Mouse (Mus musculus): Measurements from ENCODE around the gene Krt1. TPM values are rescaled to one million over a fixed set of nuclear protein-coding genes. Genes with fewer than 3 reads are reported as not detected.

Krt1 gene
- polyA plus RNA-seq, 1 experiment from 2014 or later: 2.7 TPM

- Histone ChIP-seq H3K4me1 (no peaks in the 10 kb centered on the region), H3K9ac (no peak overlapping the region), H3K9me3 (no peaks in the 10 kb centered on the region), H3K4me3 (replicated peaks) (no peak overlapping the region), H3K36me3 (no peaks in the 10 kb centered on the region), H3K4me2 (no peak overlapping the region), H3K27ac (no peak overlapping the region), H3K27me3 (replicated peaks) (no peaks in the 10 kb centered on the region)
- ATAC-seq (ENCODE audit: insufficient read depth, low FRiP score, low read depth): no peak
- WGBS: 79% methylated on average over 11 of the region's 11 CpGs
These were observed 47.4 kb downstream of the Krt1 start for GRCm38 (mm10) chr15:101803052-101803822.

GRCm38 (mm10) chr15:101802296-101802835, 48.2 kb downstream of the Krt1 start, which contains the start of gene Krt73:
Gene Krt73, minus strand, starts transcription at chr15:101802346.
- H3K4me2 ChIP-seq: no peak within 1 kb of the TSS
- no peak for ATAC-seq (ENCODE audit: insufficient read depth, low FRiP score, low read depth)
- H3K4me3 ChIP-seq (replicated peaks): no peak within 1 kb of the TSS
- H3K4me1 ChIP-seq: no peaks in the 10 kb centered on the region
- H3K9me3 ChIP-seq: no peaks in the 10 kb centered on the region
- H3K27ac ChIP-seq: no peak within 1 kb of the TSS
- H3K36me3 ChIP-seq: no peaks in the 10 kb centered on the region
- H3K9ac ChIP-seq: no peak within 1 kb of the TSS
- peaks cover 3% of the 10 kb centered on the region; the same call in 1 of the 2 replicates for H3K27me3 ChIP-seq (replicated peaks)
- WGBS: 75% methylated on average over 6 of the region's 6 CpGs

Small RNAs within 50 kb of the gene (microRNA-seq; reads per million reads assigned to microRNA genes)
- not detected for gene Gm44356

Other genes with a start within 250 kb of the Krt1 start
- gene Gm5414, start 222.6 kb downstream of the Krt1 start, polyA plus RNA-seq (2015; fragmentation: Nextera tagmentation; extraction: Ambion mirVana): not detected in 2 replicates
- gene Gm5478, start 203.4 kb downstream of the Krt1 start, polyA plus RNA-seq (2015; fragmentation: Nextera tagmentation; extraction: Ambion mirVana): 0.08 TPM in 1 of 2 replicates, not detected in the other
- gene Krt6b, start 170.5 kb downstream of the Krt1 start, polyA plus RNA-seq (2015; fragmentation: Nextera tagmentation; extraction: Ambion mirVana): 1.4 and 3.4 TPM in 2 replicates
- gene Krt6a, start 156.5 kb downstream of the Krt1 start, polyA plus RNA-seq (2015; fragmentation: Nextera tagmentation; extraction: Ambion mirVana): 90.3 and 179 TPM in 2 replicates
- 187 and 301 TPM in 2 replicates for gene Krt5, start 137.9 kb downstream of the Krt1 start, polyA plus RNA-seq (2015; fragmentation: Nextera tagmentation; extraction: Ambion mirVana)
- gene Krt71, start 107.7 kb downstream of the Krt1 start, polyA plus RNA-seq (2015; fragmentation: Nextera tagmentation; extraction: Ambion mirVana): not detected in 2 replicates
- not detected in 2 replicates for gene Krt72, start 64.3 kb downstream of the Krt1 start, polyA plus RNA-seq (2015; fragmentation: Nextera tagmentation; extraction: Ambion mirVana)
- not detected in 2 replicates for gene Krt73, start 48.4 kb downstream of the Krt1 start, polyA plus RNA-seq (2015; fragmentation: Nextera tagmentation; extraction: Ambion mirVana)
- not detected in 2 replicates for gene Krt2, start 32.6 kb downstream of the Krt1 start, polyA plus RNA-seq (2015; fragmentation: Nextera tagmentation; extraction: Ambion mirVana)
- gene Krt77, start 18.9 kb upstream of the Krt1 start, polyA plus RNA-seq (2015; fragmentation: Nextera tagmentation; extraction: Ambion mirVana): 0.06 and 0.14 TPM in 2 replicates
- not detected in 2 replicates for gene Krt76, start 42.1 kb upstream of the Krt1 start, polyA plus RNA-seq (2015; fragmentation: Nextera tagmentation; extraction: Ambion mirVana)
- 390 and 937 TPM in 2 replicates for gene Krt4, start 73.9 kb upstream of the Krt1 start, polyA plus RNA-seq (2015; fragmentation: Nextera tagmentation; extraction: Ambion mirVana)
- gene Krt79, start 89.5 kb upstream of the Krt1 start, polyA plus RNA-seq (2015; fragmentation: Nextera tagmentation; extraction: Ambion mirVana): 1.2 and 1.6 TPM in 2 replicates
- gene Krt78, start 103.5 kb upstream of the Krt1 start, polyA plus RNA-seq (2015; fragmentation: Nextera tagmentation; extraction: Ambion mirVana): 2.3 and 5.7 TPM in 2 replicates
- 916 and 929 TPM in 2 replicates for gene Krt8, start 153.7 kb upstream of the Krt1 start, polyA plus RNA-seq (2015; fragmentation: Nextera tagmentation; extraction: Ambion mirVana)
- gene Krt18, start 177.4 kb upstream of the Krt1 start, polyA plus RNA-seq (2015; fragmentation: Nextera tagmentation; extraction: Ambion mirVana): 448 and 512 TPM in 2 replicates
- 107 and 116 TPM in 2 replicates for gene Eif4b, start 223.0 kb upstream of the Krt1 start, polyA plus RNA-seq (2015; fragmentation: Nextera tagmentation; extraction: Ambion mirVana)
- gene Tns2, start 249.6 kb upstream of the Krt1 start, polyA plus RNA-seq (2015; fragmentation: Nextera tagmentation; extraction: Ambion mirVana): 34.6 and 34.7 TPM in 2 replicates

Measured in stomach, embryonic 15.5 days (tissue).